Mouse (Mus musculus) thymus, adult 18-20 months (tissue): ENCODE results near the gene 2210408I21Rik.
"Not testable (repeated sequence)": the region's sequence is repeated elsewhere in the genome, so short reads cannot be mapped to it uniquely, and the experiment has no call there.

Source experiments
- DNase-seq, 2 experiments: peaks; one replicate each; pipeline ENCODE4 v3.0.0; 2022; ENCODE audit warnings: mixed read lengths in 2 of 2

2210408I21Rik gene

DNA sequence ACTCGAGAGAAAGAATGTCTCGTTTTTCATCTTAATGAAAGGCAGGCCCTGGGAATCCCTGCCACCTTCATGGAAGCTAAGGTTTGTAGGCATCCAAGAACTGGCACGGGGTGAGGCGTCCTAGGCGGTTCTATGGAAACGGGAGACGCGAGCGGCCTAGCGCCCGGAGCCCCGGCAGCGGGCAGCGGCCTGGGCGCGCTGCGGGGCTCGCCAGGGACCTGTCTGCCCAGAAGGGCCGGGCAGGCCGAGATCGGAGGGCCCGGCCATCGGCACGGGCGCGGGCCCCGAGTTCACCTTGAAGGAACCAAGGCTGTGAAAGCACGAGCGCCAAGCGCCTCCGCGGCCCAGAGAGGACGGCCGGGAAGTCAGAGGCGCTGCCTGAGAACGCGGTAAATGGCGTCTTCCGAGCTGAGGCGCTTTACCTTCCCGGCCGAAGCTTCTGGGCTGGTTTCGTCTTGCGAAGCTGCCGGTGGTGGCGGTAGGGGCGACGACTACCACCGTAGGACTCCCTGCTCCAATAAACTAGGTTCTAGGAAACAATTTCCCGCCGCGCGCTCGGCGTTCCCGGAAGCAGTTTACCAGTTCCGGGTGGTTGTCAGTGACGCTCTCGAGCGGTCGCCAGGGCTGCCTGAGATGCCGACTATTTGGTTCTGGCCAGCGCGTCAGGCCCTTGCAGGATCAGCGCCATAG is at the start of gene 2210408I21Rik, which contains the start of gene Slf1:
Gene 2210408I21Rik, plus strand, starts transcription at position 610 of the 690 bp plus-strand sequence.
Gene Slf1, minus strand, starts transcription at position 543 of the 690 bp plus-strand sequence.
- DNase-seq = peak; percentile 67 to 76

DNA sequence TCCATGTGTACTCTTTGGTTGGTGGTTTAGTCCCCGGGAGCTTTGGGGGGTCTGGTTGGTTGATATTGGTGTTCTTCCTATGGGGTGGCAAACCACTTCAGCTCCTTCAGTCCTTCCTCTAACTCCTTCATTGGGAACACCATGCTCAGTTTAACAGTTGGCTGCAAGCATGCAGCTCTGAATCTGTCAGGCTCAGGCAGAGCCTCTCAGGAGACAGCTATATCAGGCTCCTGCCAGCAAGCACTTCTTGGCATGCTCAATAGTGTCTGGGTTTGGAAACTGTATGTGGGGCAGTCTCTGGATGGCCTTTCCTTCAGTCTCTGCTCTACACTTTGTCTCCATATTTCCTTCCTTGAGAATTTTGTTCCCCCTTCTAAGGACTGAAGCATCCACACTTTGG is 42.5 kb upstream of the 2210408I21Rik start:
- not testable (repeated sequence) for DNase-seq

- DNase-seq = no peak
Measured at GRCm38 (mm10) chr13:77107734-77108133, 27.6 kb upstream of the 2210408I21Rik start.

DNA sequence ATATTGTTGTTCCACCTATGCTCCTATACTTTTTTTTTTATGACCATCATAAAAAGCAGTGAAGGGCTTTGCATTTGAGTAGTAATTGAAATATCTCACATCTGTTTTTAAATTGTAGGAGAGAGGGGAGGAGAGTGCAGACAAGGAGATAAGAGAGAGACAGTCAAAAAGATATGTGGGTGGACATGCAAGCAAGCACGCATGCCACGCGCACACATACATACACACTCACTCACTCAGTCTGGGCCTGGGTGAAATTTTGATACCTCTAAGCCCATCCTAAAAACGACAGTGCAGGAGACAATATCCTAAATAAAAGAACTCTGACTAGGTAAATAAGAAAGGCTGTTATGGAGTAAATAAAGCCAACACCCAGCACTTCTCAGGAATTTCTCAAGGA is 16.6 kb upstream of the 2210408I21Rik start:
- no peak for DNase-seq

DNA sequence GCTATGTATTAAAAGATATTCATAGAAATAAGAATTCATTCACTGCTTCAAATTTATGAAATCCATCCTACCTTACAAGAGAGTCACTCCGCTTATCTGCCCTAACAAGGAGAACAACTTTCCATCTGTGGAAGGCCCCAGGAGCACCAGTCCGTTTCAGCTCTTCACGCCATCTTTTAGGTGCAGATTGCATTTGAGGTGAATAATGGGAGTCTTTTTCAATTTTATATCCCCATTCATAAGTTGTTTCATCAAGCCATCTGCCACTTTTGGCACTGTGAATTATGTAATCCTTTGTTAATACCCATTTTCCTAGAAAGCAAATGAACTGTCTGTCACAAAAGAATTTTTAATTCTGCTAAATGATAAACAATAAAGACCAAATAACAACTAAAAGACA is 10.2 kb upstream of the 2210408I21Rik start:
- DNase-seq = no peak

DNA sequence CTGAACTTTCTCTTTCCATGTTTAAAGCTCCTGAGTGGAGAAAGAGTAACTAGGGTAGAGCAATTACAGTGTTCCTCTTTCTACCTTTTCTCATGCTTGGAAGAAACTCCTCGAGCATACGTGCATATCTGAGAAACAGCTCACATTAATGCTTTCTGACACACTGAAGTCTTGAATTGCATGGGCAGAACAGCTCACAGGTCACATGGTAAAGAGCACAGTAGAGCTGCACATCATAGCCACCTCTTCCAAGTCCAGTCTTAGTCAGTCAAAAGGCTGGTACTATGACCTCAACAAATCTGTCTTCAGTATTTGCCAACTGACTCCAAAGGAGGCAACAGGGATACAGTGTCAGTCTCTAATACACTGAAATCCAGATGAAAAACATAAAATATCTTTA is 7.1 kb upstream of the 2210408I21Rik start:
- DNase-seq = no peak

GRCm38 (mm10) chr13:77131132-77131531 is 4.2 kb upstream of the 2210408I21Rik start:
- DNase-seq = no peak

- DNase-seq = no peak
Measured at GRCm38 (mm10) chr13:77135621-77135981, 261 bp downstream of the 2210408I21Rik start.

DNA sequence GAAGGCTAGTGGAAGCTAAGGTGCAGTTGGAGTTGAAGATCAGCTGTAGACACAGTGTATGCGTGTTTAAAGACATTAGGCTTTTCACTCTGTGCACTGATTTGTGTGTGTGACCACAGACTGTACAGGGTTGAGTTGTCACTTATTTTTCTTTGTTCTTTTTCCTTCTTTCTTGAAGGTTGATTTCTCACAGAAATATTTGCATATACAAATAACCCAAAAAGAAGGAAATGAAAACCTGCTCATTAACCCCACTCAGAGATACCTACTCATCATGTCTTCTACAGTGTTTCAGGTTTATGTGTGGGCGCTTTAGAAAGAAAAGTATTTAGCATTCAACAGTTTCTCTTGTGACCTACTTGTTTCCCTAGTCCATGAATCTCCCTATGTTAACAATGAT is 5.5 kb downstream of the 2210408I21Rik start:
- no peak for DNase-seq

GRCm38 (mm10) chr13:77177931-77178330 is 42.6 kb downstream of the 2210408I21Rik start:
- no peak for DNase-seq

DNA sequence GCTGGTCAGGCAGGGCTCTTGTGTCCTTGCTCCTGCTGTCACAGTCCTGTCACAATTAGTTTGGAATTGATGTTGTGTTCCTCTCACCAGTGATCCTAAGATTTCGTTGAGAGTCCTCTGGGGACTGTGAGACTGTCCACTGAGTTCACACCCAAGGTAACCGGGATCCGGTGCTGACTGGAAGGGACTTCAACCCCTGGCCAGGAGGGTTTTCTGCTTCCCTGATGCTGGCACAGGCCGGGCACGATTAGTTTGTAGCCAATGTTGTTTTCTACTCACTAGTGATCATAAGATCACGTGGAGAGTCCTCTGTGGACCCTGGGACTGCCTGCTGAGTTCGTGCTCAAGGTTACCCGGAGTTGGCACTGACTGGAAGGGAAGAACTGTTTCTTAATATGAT is 55.3 kb downstream of the 2210408I21Rik start:
- no peak for DNase-seq

GRCm38 (mm10) chr13:77192201-77192600 is 56.9 kb downstream of the 2210408I21Rik start:
- DNase-seq = no peak

DNA sequence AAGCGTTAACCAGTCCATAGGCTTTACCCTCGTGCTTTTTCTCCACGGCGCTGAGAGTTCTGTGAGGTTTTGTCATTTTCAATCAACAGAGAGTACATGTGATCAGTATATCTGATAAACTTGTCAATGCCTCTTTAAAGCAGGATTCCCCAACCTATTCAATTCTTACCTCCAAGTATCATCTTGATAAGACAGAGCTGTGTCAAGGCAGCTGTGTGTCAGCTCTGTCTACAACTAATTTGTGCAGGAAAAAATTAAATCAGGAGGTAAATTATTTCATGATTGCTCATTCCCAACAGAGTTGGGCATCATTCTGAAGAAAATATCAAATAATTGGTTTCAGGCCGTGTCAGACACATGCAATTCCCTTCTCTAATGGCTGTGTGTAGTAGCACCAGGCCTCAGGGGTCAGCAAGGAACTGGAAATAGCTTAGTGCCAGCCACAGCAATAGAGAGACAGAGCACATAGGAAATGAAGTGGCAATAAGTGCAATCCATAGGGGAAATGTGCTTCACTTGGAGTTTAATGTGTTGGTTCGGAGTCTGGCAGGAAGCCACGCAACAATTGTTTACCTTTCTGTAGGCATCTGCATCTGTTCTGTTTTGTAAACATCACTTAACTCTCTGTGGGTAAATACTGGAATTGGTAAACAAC is 73.6 kb downstream of the 2210408I21Rik start:
- DNase-seq = no peak

DNA sequence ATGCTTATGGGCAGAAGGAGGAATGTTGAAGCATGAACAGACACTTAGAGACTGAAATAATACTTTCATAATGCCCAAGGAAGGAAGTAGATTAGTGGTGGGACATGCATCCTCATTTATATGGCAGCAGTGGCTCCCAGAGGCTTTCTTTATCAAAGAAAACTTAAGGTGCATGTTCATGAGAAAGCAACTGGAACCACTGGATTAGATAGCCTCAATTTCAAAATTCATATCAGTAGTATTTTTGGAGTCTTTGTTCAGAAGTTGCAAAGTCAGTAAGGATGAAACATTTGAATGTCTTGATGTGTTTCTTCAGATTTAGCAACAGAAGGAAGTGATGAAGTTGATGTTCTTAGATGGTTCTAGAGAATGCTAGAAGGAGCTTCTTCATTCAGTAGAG is 77.9 kb downstream of the 2210408I21Rik start:
- DNase-seq = no peak

- DNase-seq = no peak
Measured at GRCm38 (mm10) chr13:77215460-77215859, 80.1 kb downstream of the 2210408I21Rik start.

DNA sequence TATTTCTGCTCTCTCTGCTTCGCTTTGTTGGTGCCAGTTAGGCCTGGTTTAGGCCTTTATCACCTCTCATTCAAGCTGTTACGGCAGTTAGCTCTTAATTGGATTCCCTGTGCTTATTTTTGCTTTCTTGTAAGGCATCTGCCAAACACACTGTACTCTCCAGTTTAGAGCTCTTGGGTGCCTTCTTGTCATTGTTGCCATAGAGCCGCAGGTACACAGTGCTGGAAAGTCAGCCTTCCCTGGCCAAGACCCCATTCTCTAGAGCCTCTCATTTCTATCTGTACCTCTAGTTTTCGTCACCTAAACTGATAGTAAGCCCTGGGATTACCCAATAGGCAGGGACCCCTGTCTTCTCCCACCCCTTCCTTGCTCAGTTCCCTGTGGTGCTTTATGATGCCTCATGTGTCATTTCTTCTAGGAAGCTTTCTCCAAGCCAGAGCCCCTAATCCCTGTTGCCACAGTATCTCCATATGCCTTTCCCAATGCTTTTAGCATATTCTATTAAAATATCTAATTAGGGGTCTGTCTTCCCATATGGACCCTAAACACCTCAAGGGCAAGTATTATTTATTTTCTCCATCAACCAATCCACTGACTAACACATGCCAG is 82.4 kb downstream of the 2210408I21Rik start:
- no peak for DNase-seq

DNA sequence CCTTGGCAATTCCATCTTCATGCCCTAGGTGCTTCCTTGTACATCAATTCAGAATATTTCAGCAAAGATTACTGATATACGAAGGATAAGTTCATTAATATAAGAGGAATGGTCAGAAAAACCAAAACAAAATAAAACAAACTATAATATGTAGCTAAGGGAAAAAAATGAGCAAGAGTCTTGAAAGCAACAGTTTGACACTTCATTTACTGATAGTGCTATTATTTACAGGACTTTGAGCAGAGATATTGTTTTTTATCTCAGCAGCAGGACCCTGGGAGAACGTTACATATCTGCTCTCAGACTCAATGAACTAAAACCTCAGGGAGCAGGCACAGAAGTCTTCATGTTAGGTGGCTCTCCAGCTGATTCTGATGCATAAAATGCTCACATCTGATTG is 85.7 kb downstream of the 2210408I21Rik start:
- DNase-seq = no peak

DNA sequence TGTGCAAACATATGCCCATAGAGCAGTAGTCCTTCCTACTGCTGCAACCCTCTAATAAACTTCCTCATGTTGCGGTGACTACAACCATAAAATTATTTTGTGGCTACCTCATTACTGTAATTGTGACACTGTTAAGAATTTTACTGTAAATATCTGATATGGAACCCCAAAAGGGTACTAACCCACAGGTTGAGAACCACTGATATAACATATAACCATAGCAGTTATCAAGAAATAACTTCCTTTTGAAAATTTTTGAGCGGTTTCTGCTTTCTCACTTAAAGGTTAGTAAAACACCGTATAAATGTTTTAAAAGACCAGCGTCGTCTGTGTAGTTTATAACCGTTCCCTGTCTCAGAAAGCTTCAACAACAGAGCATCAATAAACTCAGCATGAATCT is 121.2 kb downstream of the 2210408I21Rik start:
- no peak for DNase-seq

GRCm38 (mm10) chr13:77262715-77263338 is 127.5 kb downstream of the 2210408I21Rik start:
- DNase-seq = no peak

- DNase-seq = no peak
Measured at GRCm38 (mm10) chr13:77263400-77264179, 128.2 kb downstream of the 2210408I21Rik start.

- DNase-seq = no peak
Measured at GRCm38 (mm10) chr13:77264481-77264880, 129.1 kb downstream of the 2210408I21Rik start.

DNA sequence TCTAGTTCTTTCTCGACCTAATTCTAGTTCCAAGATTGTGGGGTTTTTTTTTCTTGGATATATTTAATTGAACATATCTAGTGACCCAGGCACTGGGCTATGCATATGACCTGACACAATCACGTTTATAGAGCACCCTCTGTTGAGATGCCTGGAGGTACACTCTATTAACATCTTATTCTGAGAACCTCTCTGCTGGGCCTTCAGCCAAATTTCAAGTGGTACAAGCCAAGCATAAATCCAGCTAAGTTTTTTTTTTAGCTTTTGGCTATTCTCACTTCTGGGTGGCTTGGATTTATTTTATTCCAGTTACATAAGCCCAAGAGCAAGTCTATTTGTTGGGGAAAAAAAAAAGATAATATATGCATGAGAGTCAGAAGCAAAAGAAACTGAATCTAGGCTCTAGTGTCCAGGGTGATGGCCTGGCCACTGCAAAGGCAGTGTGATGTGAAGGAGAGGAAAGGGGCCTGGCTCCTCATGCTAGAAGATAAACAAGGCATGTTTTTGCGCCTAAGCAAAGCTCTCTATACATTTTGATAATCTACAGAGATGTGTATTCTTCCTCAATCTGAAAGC is 139.9 kb downstream of the 2210408I21Rik start:
- DNase-seq = no peak
